Mouse (Mus musculus) heart, embryonic 14.5 days (tissue): ENCODE results near the gene Crebbp. TPM values are rescaled to one million over a fixed set of nuclear protein-coding genes. Genes with fewer than 3 reads are reported as not detected.

Source experiments
- ATAC-seq: fragments of 200-750 bp; cut with Nextera tagmentation; 2 replicates; pipeline ENCODE4 v1.8.0; 2017; ENCODE audit warnings: low read depth, moderate TSS enrichment; ENCODE audit not compliant: insufficient number of reproducible peaks, insufficient read depth, low FRiP score
- H3K27ac ChIP-seq, 2 experiments: fragments of 200-500 bp in 1 of 2; fragments of 300-500 bp in 1 of 2; sonication (generic) in 1 of 2; replicated peaks in 1 of 2; 2 replicates each; pipeline ENCODE4 v1.5.1; 2012 to 2014; ENCODE audit warnings: low read depth in 2 of 2, low read length in 2 of 2, control low read depth in 1 of 2, mild to moderate bottlenecking in 1 of 2, mixed read lengths in 1 of 2; ENCODE audit not compliant: control insufficient read depth in 1 of 2, insufficient read depth in 1 of 2
- H3K27me3 ChIP-seq: fragments of 300-500 bp; sonication (generic); 2 replicates; pipeline ENCODE4 v1.6.1; 2014; ENCODE audit warnings: mild to moderate bottlenecking, low read length, control low read depth; ENCODE audit not compliant: control insufficient read depth, insufficient read depth
- H3K36me3 ChIP-seq: fragments of 300-500 bp; sonication (generic); 2 replicates; pipeline ENCODE4 v1.6.1; 2014; ENCODE audit warnings: mild to moderate bottlenecking, control low read depth, low read length, mixed read lengths; ENCODE audit not compliant: control insufficient read depth, insufficient read depth
- H3K4me1 ChIP-seq, 2 experiments: fragments of 200-500 bp in 1 of 2; fragments of 300-500 bp in 1 of 2; sonication (generic) in 1 of 2; 2 replicates each; pipeline ENCODE4 v1.6.1; 2012 to 2014; ENCODE audit warnings: low read length in 2 of 2, control low read depth in 1 of 2, mixed read lengths in 1 of 2; ENCODE audit not compliant: control insufficient read depth in 2 of 2, insufficient read depth in 2 of 2
- H3K4me2 ChIP-seq: fragments of 300-500 bp; sonication (generic); 2 replicates; pipeline ENCODE4 v1.6.1; 2014; ENCODE audit warnings: mild to moderate bottlenecking, low read length
- H3K4me3 ChIP-seq, 2 experiments: fragments of 200-500 bp in 1 of 2; fragments of 300-500 bp in 1 of 2; sonication (generic) in 1 of 2; 2 replicates each; pipeline ENCODE4 v1.5.1; 2012 to 2014; ENCODE audit warnings: low read length in 2 of 2, mild to moderate bottlenecking in 2 of 2, control low read depth in 1 of 2, low read depth in 1 of 2, moderate library complexity in 1 of 2; ENCODE audit not compliant: control insufficient read depth in 1 of 2, insufficient read depth in 1 of 2
- H3K9ac ChIP-seq: fragments of 300-500 bp; sonication (generic); 2 replicates; pipeline ENCODE4 v1.6.1; 2014; ENCODE audit warnings: mild to moderate bottlenecking, low read length
- H3K9me3 ChIP-seq: fragments of 300-500 bp; sonication (generic); 2 replicates; pipeline ENCODE4 v1.6.1; 2016; ENCODE audit warnings: low read length, control low read depth; ENCODE audit not compliant: control insufficient read depth
- WGBS: fragments of 180-500 bp; shearing (Covaris S2); extraction: QIAGEN DNeasy Blood & Tissue Kit; methylation state at CpG from one replicate; pipeline ENCODE4 v1.1.7; 2014; 5-methylcytosine and 5-hydroxymethylcytosine counted together
- polyA plus RNA-seq: library from polyadenylated mRNA; unstranded; fragments of >200 nt; fragmentation: Nextera tagmentation; extraction: Ambion mirVana; gene quantifications from 2 replicates; pipeline ENCODE4 v1.2.1, GENCODE M21; 2014

Crebbp gene
- polyA plus RNA-seq, 1 experiment from 2014 or later, result 24.8 TPM

GRCm38 (mm10) chr16:4198004-4198403, 15.8 kb downstream of the Crebbp start:
- Histone ChIP-seq H3K4me2 (no peak overlapping the region), H3K9ac (no peak overlapping the region), H3K9me3 (no peaks in the 10 kb centered on the region), H3K4me3 (no peak overlapping the region), H3K27me3 (no peaks in the 10 kb centered on the region), H3K27ac (no peak overlapping the region), H3K36me3 (no peaks in the 10 kb centered on the region), H3K4me1 (peaks cover 0 to 11% of the 10 kb centered on the region in 2 experiments; a peak in 2 of 4 replicates)
- no peak for ATAC-seq
- 98% methylated on average over 4 of the region's 4 CpGs for WGBS

GRCm38 (mm10) chr16:4190166-4190565, 23.6 kb downstream of the Crebbp start:
- peaks cover under 1 to 17% of the 10 kb centered on the region in 2 experiments for H3K4me1 ChIP-seq
- H3K9ac ChIP-seq, result no peak overlapping the region
- no peak for ATAC-seq
- H3K4me3 ChIP-seq, result no peak overlapping the region
- H3K36me3 ChIP-seq, result no peaks in the 10 kb centered on the region
- no peak overlapping the region for H3K27ac ChIP-seq
- H3K4me2 ChIP-seq, result no peak overlapping the region
- no peaks in the 10 kb centered on the region for H3K27me3 ChIP-seq
- 90% methylated on average over 1 of the region's 1 CpGs for WGBS
- no peaks in the 10 kb centered on the region for H3K9me3 ChIP-seq

GRCm38 (mm10) chr16:4175134-4175533, 38.7 kb downstream of the Crebbp start:
- Histone ChIP-seq H3K27ac (no peak overlapping the region), H3K9ac (no peak overlapping the region), H3K27me3 (no peaks in the 10 kb centered on the region), H3K9me3 (no peaks in the 10 kb centered on the region), H3K36me3 (peaks cover 37% of the 10 kb centered on the region), H3K4me1 (peaks cover 0 to 22% of the 10 kb centered on the region in 2 experiments; a peak in 3 of 4 replicates), H3K4me3 (no peak overlapping the region), H3K4me2 (no peak overlapping the region)
- WGBS, result 88% methylated on average over 3 of the region's 3 CpGs
- ATAC-seq, result no peak

- WGBS, result 83% methylated on average over 3 of the region's 3 CpGs
- no peaks in the 10 kb centered on the region for H3K27me3 ChIP-seq
- no peaks in the 10 kb centered on the region for H3K4me1 ChIP-seq
- no peak overlapping the region for H3K27ac ChIP-seq
- no peak overlapping the region for H3K4me3 ChIP-seq
- H3K9ac ChIP-seq, result no peak overlapping the region
- no peak overlapping the region for H3K4me2 ChIP-seq
- H3K9me3 ChIP-seq, result no peaks in the 10 kb centered on the region
- ATAC-seq, result no peak
- peaks cover 20% of the 10 kb centered on the region; the same call in 1 of the 2 replicates for H3K36me3 ChIP-seq
Observed at GRCm38 (mm10) chr16:4169530-4169929, 44.3 kb downstream of the Crebbp start.

GRCm38 (mm10) chr16:4168476-4168875, 45.3 kb downstream of the Crebbp start:
- H3K36me3 ChIP-seq, result peaks cover 19% of the 10 kb centered on the region; the same call in 1 of the 2 replicates
- no peak overlapping the region for H3K4me3 ChIP-seq
- H3K9me3 ChIP-seq, result no peaks in the 10 kb centered on the region
- WGBS, result 94% methylated on average over 1 of the region's 1 CpGs
- ATAC-seq, result no peak
- no peaks in the 10 kb centered on the region for H3K4me1 ChIP-seq
- H3K27ac ChIP-seq, result no peak overlapping the region
- no peak overlapping the region for H3K9ac ChIP-seq
- no peaks in the 10 kb centered on the region for H3K27me3 ChIP-seq
- H3K4me2 ChIP-seq, result no peak overlapping the region

- no peaks in the 10 kb centered on the region for H3K27me3 ChIP-seq
- ATAC-seq, result peak; percentile 39; the same call in 1 of the 2 replicates
- H3K9me3 ChIP-seq, result no peaks in the 10 kb centered on the region
- H3K4me1 ChIP-seq, result peaks cover 7 to 54% of the 10 kb centered on the region in 2 experiments; a peak in 3 of 4 replicates
- H3K27ac ChIP-seq, result peak overlapping the region; percentile 64 to 82
- peak overlapping the region; percentile 28 for H3K4me2 ChIP-seq
- no peaks in the 10 kb centered on the region for H3K36me3 ChIP-seq
- H3K4me3 ChIP-seq, result 0 out of 4 replicates have a peak overlapping the region, but pooled peaks of 1 of the 2 experiments have one; percentile 1
- no peak overlapping the region for H3K9ac ChIP-seq
Observed at GRCm38 (mm10) chr16:4160898-4161247, 52.9 kb downstream of the Crebbp start.

- 71% methylated on average over 4 of the region's 4 CpGs for WGBS
- H3K4me3 ChIP-seq, result 0 out of 4 replicates have a peak overlapping the region, but pooled peaks of 1 of the 2 experiments have one; percentile 1
- H3K27ac ChIP-seq, result peak overlapping the region; percentile 64 to 82
- no peaks in the 10 kb centered on the region for H3K36me3 ChIP-seq
- H3K9ac ChIP-seq, result no peak overlapping the region
- no peaks in the 10 kb centered on the region for H3K9me3 ChIP-seq
- ATAC-seq, result peak; percentile 61
- no peaks in the 10 kb centered on the region for H3K27me3 ChIP-seq
- H3K4me1 ChIP-seq, result peaks cover 7 to 54% of the 10 kb centered on the region in 2 experiments; a peak in 3 of 4 replicates
- H3K4me2 ChIP-seq, result peak overlapping the region; percentile 28
Observed at GRCm38 (mm10) chr16:4160246-4160897, 53.4 kb downstream of the Crebbp start.

- no peak overlapping the region for H3K27ac ChIP-seq
Observed at GRCm38 (mm10) chr16:4153121-4153520, 60.7 kb downstream of the Crebbp start.

More at GRCm38 (mm10) chr16:4153121-4153520, 60.7 kb downstream of the Crebbp start:
- peaks cover 2 to 15% of the 10 kb centered on the region in 2 experiments; a peak in 3 of 4 replicates for H3K4me1 ChIP-seq
- H3K36me3 ChIP-seq, result peaks cover 23% of the 10 kb centered on the region
- no peaks in the 10 kb centered on the region for H3K27me3 ChIP-seq
- ATAC-seq, result no peak
- no peak overlapping the region for H3K9ac ChIP-seq
- 92% methylated on average over 1 of the region's 1 CpGs for WGBS
- H3K9me3 ChIP-seq, result no peaks in the 10 kb centered on the region
- H3K4me3 ChIP-seq, result no peak overlapping the region
- no peak overlapping the region for H3K4me2 ChIP-seq
